In the genomic region with DNA sequence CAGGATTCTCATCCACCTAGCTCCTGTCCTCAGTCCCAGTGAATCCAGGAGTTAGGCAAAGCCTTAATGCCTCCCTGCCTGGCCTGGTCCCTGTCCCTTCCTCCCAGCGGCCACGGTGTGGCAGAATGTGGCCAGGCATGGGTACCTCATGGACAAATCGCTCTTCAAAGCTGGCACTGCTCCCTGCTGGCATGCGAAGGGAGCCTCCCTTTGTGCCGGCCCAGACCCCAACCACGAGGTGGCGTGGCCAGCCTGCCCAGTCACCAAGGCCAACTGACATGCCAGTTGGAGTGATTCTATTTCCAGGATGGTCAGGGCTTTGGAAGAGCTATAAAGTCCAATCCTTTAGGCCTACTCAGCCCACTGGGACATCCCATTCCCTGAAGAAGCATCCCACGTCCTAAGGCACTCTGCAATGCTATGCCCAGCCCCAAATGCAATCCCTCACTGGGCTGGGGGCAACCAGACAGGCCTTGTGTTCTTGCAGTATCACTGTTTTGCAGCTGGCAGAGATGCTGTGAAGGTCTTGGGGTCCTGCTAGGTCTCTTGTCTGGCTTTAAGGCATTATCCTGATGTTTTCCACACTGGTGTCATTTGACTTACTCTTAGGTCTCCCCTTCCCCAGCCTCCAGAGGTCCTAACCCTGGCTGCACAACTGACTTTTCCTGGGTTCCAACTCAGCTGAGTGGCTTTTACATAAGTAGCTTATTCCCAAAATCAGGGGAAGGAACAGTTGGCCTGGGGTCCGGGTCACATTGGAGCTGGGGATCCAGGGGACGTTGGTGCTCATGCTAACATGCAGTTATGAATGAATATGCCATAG, we compare ENCODE assay signal across 8 mouse cellular contexts. TPM values are rescaled to one million over a fixed set of nuclear protein-coding genes. Genes with fewer than 3 reads are reported as not detected.
DNase-seq lines count a peak whose midpoint lies in the region; ATAC-seq lines count a peak whose summit lies in the region.
"Had no signal": no experiment of that assay in that cellular context is flagged by ENCODE, and none has a peak within 500 bp of the region (broad histone marks: within the 10 kb centered on the region; RNA-seq: fewer than 3 reads in every experiment).

No protein-coding gene starts in this region.

- no peaks in the 10 kb centered on the region for H3K9me3 ChIP-seq in heart, embryonic 10.5 days
- no peaks in the 10 kb centered on the region for H3K9me3 ChIP-seq in midbrain, embryonic 14.5 days (ENCODE audit: control insufficient read depth, low read length)

- DNase-seq in ovary, adult 18-20 months (ENCODE audit: low spot score): peak; percentile 56
- no peak for DNase-seq in ovary, postnatal 10 days (ENCODE audit: low spot score)
- peak; percentile 92 for DNase-seq in cerebellum, adult 9-11 months
- DNase-seq in heart, embryonic 10.5 days (ENCODE audit: low spot score): no peak
- DNase-seq in c-Kit-positive CD71-positive TER-119-positive erythroid progenitor cells, embryonic 14.5 days (ENCODE audit: low spot score): no peak
- no peak for DNase-seq in midbrain, embryonic 14.5 days
- no peak for DNase-seq in thymus, postnatal 4 days

- H3K4me2 ChIP-seq in midbrain, embryonic 14.5 days (ENCODE audit: low read length): no peak overlapping the region

- no peak for ATAC-seq in midbrain, embryonic 14.5 days (ENCODE audit: low FRiP score, low TSS enrichment)

- H3K27me3 ChIP-seq in heart, embryonic 10.5 days (ENCODE audit: insufficient read depth, poor library complexity, severe bottlenecking): no peaks in the 10 kb centered on the region
- no peaks in the 10 kb centered on the region for H3K27me3 ChIP-seq in midbrain, embryonic 14.5 days (ENCODE audit: control insufficient read depth, insufficient read depth, low read length)

- H3K27ac ChIP-seq in heart, embryonic 10.5 days: peak overlapping the region; percentile 95
- no peak overlapping the region for H3K27ac ChIP-seq in midbrain, embryonic 14.5 days (replicated peaks; ENCODE audit: low read depth, low read length)

- no peak overlapping the region for H3K4me3 ChIP-seq in heart, embryonic 10.5 days
- no peak overlapping the region for H3K4me3 ChIP-seq in midbrain, embryonic 14.5 days (replicated peaks; ENCODE audit: low read depth, low read length)

- 83% methylated on average over 10 of the region's 10 CpGs for WGBS in heart, embryonic 10.5 days
- WGBS in midbrain, embryonic 14.5 days: 82% methylated on average over 10 of the region's 10 CpGs

- no peaks in the 10 kb centered on the region for H3K36me3 ChIP-seq in heart, embryonic 10.5 days
- no peaks in the 10 kb centered on the region for H3K36me3 ChIP-seq in midbrain, embryonic 14.5 days (ENCODE audit: control insufficient read depth, insufficient read depth, low read length)

- H3K4me1 ChIP-seq in heart, embryonic 10.5 days: peaks cover 93% of the 10 kb centered on the region
- peaks cover 13% of the 10 kb centered on the region; the same call in 1 of the 2 replicates for H3K4me1 ChIP-seq in midbrain, embryonic 14.5 days (ENCODE audit: control insufficient read depth, insufficient read depth, low read length)

- H3K9ac ChIP-seq in midbrain, embryonic 14.5 days (replicated peaks; ENCODE audit: low read length): no peak overlapping the region

RNA-seq across cellular contexts. Expression of a gene that starts 17.7 kb away (rescaled TPM):
- 17.1 and 25.1 TPM in 2 replicates for polyA plus RNA-seq in heart, embryonic 10.5 days (2016; fragmentation: Nextera tagmentation; extraction: Ambion mirVana)
- polyA plus RNA-seq in midbrain, embryonic 14.5 days (2014; fragmentation: Nextera tagmentation; extraction: Ambion mirVana): 11.9 and 23.9 TPM in 2 replicates

RNA-seq across cellular contexts. Expression of a gene that starts 51.5 kb away (rescaled TPM):
- 9.5 and 10.4 TPM in 2 replicates for polyA plus RNA-seq in heart, embryonic 10.5 days (2016; fragmentation: Nextera tagmentation; extraction: Ambion mirVana)
- polyA plus RNA-seq in midbrain, embryonic 14.5 days (2014; fragmentation: Nextera tagmentation; extraction: Ambion mirVana): 1.1 TPM in 1 of 2 replicates, not detected in the other
- polyA plus RNA-seq: liver, adult 2 months had no signal

Comparison
In these comparisons a context has a peak if more than half of its experiments do, and no peak if none do; other contexts are left out.
1. DNase-seq: peak in ovary, adult 18-20 months (single experiment) and cerebellum, adult 9-11 months (single experiment); none in ovary, postnatal 10 days (single experiment), heart, embryonic 10.5 days (single experiment), c-Kit-positive CD71-positive TER-119-positive erythroid progenitor cells, embryonic 14.5 days (single experiment), midbrain, embryonic 14.5 days (single experiment) and thymus, postnatal 4 days (single experiment).